Mouse (Mus musculus) embryonic facial prominence, embryonic 13.5 days (tissue): ENCODE results near the gene Frat1. TPM values are rescaled to one million over a fixed set of nuclear protein-coding genes. Genes with fewer than 3 reads are reported as not detected.
A peak's percentile ranks its signal among the peaks of the same experiment; 100 is the strongest.

Experiments used
- ATAC-seq: fragments of 200-750 bp; cut with Nextera tagmentation; 2 replicates; pipeline ENCODE4 v1.8.0; 2017; ENCODE audit warnings: low read depth; ENCODE audit not compliant: insufficient number of reproducible peaks, insufficient read depth, low FRiP score, low TSS enrichment
- H3K27ac ChIP-seq: fragments of 300-500 bp; sonication (generic); 2 replicates; pipeline ENCODE4 v1.5.1; 2015; ENCODE audit warnings: moderate library complexity, mild to moderate bottlenecking, inconsistent platforms
- H3K27me3 ChIP-seq: fragments of 300-500 bp; sonication (generic); 2 replicates; pipeline ENCODE4 v1.6.1; 2015; ENCODE audit warnings: mild to moderate bottlenecking, inconsistent platforms
- H3K36me3 ChIP-seq: fragments of 300-500 bp; sonication (generic); 2 replicates; pipeline ENCODE4 v1.6.1; 2015; ENCODE audit warnings: mild to moderate bottlenecking, inconsistent platforms
- H3K4me1 ChIP-seq: fragments of 300-500 bp; sonication (generic); 2 replicates; pipeline ENCODE4 v1.6.1; 2015; ENCODE audit warnings: inconsistent platforms
- H3K4me2 ChIP-seq: fragments of 300-500 bp; sonication (generic); 2 replicates; pipeline ENCODE4 v1.6.1; 2015; ENCODE audit warnings: moderate library complexity, mild to moderate bottlenecking, inconsistent platforms
- H3K4me3 ChIP-seq: fragments of 300-500 bp; sonication (generic); 2 replicates; pipeline ENCODE4 v1.5.1; 2015; ENCODE audit warnings: mild to moderate bottlenecking, inconsistent platforms
- H3K9ac ChIP-seq: fragments of 300-500 bp; sonication (generic); 2 replicates; pipeline ENCODE4 v1.6.1; 2015; ENCODE audit warnings: mild to moderate bottlenecking, inconsistent platforms
- H3K9me3 ChIP-seq: fragments of 300-500 bp; sonication (generic); 2 replicates; pipeline ENCODE4 v1.6.1; 2016; ENCODE audit warnings: inconsistent platforms
- WGBS: fragments of 180-500 bp; shearing (Covaris S2); methylation state at CpG from one replicate; pipeline ENCODE4 v1.1.7; 2015; ENCODE audit warnings: mixed read lengths; 5-methylcytosine and 5-hydroxymethylcytosine counted together
- polyA plus RNA-seq: library from polyadenylated mRNA; unstranded; fragments of >200 nt; fragmentation: Nextera tagmentation; extraction: Ambion mirVana; gene quantifications from 2 replicates; pipeline ENCODE4 v1.2.1, GENCODE M21; 2015

Gene Frat1
- polyA plus RNA-seq, 1 experiment from 2014 or later = 6.9 TPM

DNA sequence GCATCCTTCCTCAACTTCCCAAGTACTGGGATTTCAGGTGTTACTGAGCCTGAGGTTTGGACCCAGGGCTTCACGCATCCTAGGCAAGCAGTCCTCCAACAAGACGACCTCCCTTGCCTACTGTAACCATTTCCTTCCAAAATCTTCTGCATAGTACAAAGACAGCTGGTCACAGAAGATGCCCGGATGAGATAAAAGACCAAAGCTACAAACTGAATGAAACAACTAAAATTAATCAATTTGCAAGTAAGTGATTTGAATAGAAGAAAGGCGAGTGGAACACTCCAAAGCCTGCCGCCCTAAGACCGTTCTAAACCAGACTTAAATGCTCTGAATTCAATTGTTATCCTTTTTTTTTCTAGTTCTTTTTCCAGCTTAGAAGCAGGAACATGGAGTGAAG lies 5.6 kb downstream of the Frat1 start:
- H3K9ac ChIP-seq = no peak overlapping the region
- no peak for ATAC-seq
- peak overlapping the region; percentile 47; the same call in 1 of the 2 replicates for H3K4me2 ChIP-seq

DNA sequence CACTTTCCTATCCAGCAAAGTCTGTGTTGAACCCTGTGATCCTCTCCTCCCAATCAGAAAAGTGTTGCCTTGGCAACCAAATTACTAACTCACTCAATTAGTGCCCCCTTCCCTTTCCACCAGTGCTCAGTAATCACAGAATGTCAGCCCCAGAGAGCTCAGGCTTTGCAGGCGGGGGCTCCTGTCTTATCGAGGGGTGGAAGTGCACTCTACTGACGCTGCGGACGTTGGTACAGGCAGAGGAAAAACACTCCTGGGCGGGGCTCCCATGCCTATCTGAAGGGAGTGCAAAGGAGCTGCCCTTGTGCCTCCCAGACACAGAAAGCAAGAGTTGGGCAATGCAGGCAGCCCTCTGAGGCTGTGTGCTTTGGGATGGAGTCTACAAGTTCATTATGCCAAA lies 6.0 kb downstream of the Frat1 start:
- H3K4me2 ChIP-seq = peak overlapping the region; percentile 47
- H3K36me3 ChIP-seq = no peaks in the 10 kb centered on the region
- H3K27me3 ChIP-seq = peaks cover 31% of the 10 kb centered on the region
- H3K27ac ChIP-seq = 0 out of 2 replicates have a peak overlapping the region, but pooled peaks have one; percentile 51
- H3K4me1 ChIP-seq = peaks cover 27% of the 10 kb centered on the region
- peak overlapping the region; percentile 14; the same call in 1 of the 2 replicates for H3K4me3 ChIP-seq
- 2% methylated on average over 6 of the region's 6 CpGs for WGBS
- 0 out of 2 replicates have a peak overlapping the region, but pooled peaks have one; percentile 36 for H3K9ac ChIP-seq
- no peak for ATAC-seq
- no peaks in the 10 kb centered on the region for H3K9me3 ChIP-seq

More for the DNA sequence above, 5.6 kb downstream of the Frat1 start:
- no peak overlapping the region for H3K27ac ChIP-seq
- H3K27me3 ChIP-seq = peaks cover 35% of the 10 kb centered on the region
- peaks cover 32% of the 10 kb centered on the region for H3K4me1 ChIP-seq
- no peaks in the 10 kb centered on the region for H3K9me3 ChIP-seq
- 53% methylated on average over 6 of the region's 6 CpGs for WGBS
- H3K36me3 ChIP-seq = no peaks in the 10 kb centered on the region
- H3K4me3 ChIP-seq = no peak overlapping the region; the same call in 1 of the 2 replicates

GRCm38 (mm10) chr19:41836719-41837118 lies 6.9 kb downstream of the Frat1 start:
- Histone ChIP-seq H3K9me3 (no peaks in the 10 kb centered on the region), H3K27me3 (peaks cover 23% of the 10 kb centered on the region), H3K9ac (no peak overlapping the region), H3K27ac (no peak overlapping the region), H3K4me3 (no peak overlapping the region), H3K4me2 (no peak overlapping the region), H3K36me3 (no peaks in the 10 kb centered on the region), H3K4me1 (peaks cover 19% of the 10 kb centered on the region)
- no peak for ATAC-seq
- 59% methylated on average over 3 of the region's 3 CpGs for whole genome bisulfite sequencing

DNA sequence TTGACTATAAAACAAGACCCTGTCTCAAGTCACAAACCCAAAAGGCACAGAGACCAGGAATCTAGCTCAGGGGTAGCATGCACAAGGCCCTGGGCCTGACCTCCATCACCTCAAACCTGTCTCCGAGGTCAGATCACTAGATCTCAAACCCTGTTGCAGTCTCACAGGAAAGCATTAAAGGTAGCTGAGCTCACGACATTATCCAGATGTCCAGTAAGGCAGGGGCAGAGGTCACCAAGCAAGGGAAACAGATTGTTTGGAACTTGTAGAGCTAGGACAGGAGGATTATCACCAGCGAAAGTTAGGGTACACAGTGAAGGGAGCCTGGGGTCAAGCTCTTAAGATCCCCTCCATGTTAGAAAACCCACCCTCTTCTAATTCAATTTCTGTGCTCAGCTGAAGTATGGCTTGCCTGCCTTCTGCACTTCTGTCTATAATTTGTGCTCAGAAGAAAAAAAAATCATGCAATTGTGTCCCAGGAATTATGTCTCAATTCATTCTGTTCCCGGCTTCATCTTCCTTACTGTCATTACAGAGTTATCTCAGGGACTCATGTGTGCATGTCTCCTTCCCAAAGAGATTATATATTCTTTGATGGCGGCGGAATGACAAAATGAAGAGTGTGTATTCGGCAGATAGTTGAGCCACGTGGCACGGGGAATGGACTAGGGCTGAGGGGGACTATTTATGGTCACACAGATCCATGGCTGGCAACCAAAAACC lies 7.6 kb downstream of the Frat1 start:
- peaks cover 17% of the 10 kb centered on the region for H3K27me3 ChIP-seq
- WGBS = 61% methylated on average over 9 of the region's 9 CpGs
- H3K36me3 ChIP-seq = no peaks in the 10 kb centered on the region
- no peak for ATAC-seq
- 0 out of 2 replicates have a peak overlapping the region, but pooled peaks have one; percentile 32 for H3K9ac ChIP-seq
- H3K9me3 ChIP-seq = no peaks in the 10 kb centered on the region
- H3K4me3 ChIP-seq = no peak overlapping the region
- no peak overlapping the region; the same call in 1 of the 2 replicates for H3K27ac ChIP-seq
- peaks cover 15% of the 10 kb centered on the region for H3K4me1 ChIP-seq
- H3K4me2 ChIP-seq = no peak overlapping the region

DNA sequence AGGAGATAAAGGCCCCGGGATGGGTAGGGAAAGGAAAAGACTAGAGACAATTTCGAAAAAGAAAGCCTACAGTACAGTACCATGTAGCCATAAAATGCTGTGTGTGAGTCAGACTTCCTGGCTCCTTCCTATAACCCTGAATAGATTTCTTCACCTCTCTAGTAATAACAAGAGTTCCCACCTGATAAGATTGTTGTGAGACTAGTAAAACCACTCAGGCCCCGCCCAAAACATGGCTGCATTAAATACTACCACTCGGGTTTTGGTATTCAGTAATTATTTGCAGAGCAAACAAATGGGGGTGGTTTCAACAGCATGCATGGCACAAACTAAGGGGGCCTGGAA lies 8.1 kb downstream of the Frat1 start:
- Histone ChIP-seq H3K27ac (no peak overlapping the region; the same call in 1 of the 2 replicates), H3K4me2 (no peak overlapping the region; the same call in 1 of the 2 replicates), H3K4me3 (no peak overlapping the region), H3K9me3 (no peaks in the 10 kb centered on the region), H3K27me3 (peaks cover 12% of the 10 kb centered on the region), H3K36me3 (no peaks in the 10 kb centered on the region), H3K4me1 (peaks cover 12% of the 10 kb centered on the region), H3K9ac (no peak overlapping the region)
- WGBS = 62% methylated on average over 4 of the region's 4 CpGs
- no peak for ATAC-seq

DNA sequence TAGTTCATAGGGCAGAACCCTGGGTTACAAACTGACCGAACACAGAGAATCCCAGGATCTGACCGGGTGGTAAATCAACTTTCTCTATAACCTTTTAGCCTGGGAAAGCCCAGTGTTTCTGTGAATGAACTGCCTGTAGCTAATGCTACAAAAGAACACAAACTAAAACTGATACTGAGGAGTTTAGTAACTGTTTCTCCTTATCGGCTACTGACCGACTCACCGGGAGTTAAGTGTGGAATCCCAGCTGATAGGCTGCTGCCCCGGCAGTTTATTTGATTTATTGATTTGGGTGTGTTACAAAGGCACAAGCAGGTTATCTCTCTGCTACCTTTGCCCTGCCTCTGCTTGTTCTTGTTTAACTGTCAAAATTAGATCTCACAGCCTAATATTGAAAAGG lies 9.0 kb downstream of the Frat1 start:
- Histone ChIP-seq H3K4me2 (no peak overlapping the region), H3K27me3 (peaks cover 3% of the 10 kb centered on the region; the same call in 1 of the 2 replicates), H3K4me3 (no peak overlapping the region), H3K9ac (no peak overlapping the region), H3K36me3 (no peaks in the 10 kb centered on the region), H3K27ac (no peak overlapping the region), H3K4me1 (peaks cover 12% of the 10 kb centered on the region), H3K9me3 (no peaks in the 10 kb centered on the region)
- ATAC-seq = no peak
- WGBS = 82% methylated on average over 6 of the region's 6 CpGs

DNA sequence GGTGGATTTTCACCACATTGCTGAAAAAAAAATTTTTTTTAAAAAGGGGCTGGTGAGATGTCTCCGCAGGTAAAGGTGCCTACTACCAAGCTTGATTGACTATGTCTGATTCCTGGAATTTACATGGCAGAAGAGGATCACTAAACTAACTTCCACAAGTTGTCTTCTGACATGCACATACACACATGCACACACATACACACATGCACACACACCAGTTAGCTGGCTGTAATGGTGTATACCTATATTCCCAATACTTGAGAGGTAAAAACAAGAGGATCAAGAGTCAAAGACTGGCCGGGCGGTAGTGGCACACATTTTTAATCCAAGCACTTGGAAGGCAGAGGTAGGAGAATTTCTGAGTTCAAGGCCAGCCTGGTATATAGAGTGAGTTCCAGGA lies 9.9 kb downstream of the Frat1 start:
- no peaks in the 10 kb centered on the region for H3K9me3 ChIP-seq
- H3K36me3 ChIP-seq = no peaks in the 10 kb centered on the region
- no peaks in the 10 kb centered on the region for H3K27me3 ChIP-seq
- H3K27ac ChIP-seq = no peak overlapping the region
- no peak overlapping the region for H3K4me2 ChIP-seq
- no peak overlapping the region for H3K9ac ChIP-seq
- WGBS = 95% methylated on average over 3 of the region's 3 CpGs
- no peak overlapping the region for H3K4me3 ChIP-seq
- ATAC-seq = no peak
- H3K4me1 ChIP-seq = peaks cover 12% of the 10 kb centered on the region

DNA sequence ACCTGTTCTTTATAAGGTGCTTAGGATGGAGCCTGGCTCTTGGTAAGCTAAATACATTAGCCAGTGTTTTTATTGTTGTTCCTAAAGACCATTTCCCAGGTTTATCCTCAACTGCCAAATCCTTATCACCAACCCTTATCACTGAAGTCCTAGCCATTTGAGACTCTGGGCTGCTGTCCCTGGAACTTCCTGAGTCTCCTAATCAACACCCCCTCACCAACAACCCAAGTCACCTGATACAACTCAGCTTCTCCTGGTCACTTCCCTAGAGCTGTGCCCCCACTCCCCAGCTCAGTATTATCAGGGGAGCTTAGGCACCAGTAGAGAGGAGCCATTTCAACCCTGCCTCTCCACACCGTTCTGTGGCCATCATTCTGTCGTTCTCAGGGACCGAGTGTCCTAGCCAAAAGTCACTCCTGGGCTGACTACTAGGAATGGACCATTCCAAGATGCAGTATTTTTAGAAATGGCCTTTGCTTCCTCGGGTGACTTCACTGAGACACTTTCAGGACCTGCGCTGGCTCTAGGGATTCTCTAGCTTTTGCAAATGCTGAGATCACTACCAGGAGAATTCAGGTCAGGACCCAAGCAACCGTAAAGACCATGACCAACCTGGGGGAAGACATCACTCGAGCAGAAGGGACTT lies 11.5 kb downstream of the Frat1 start:
- H3K9me3 ChIP-seq = no peaks in the 10 kb centered on the region
- ATAC-seq = no peak
- 77% methylated on average over 7 of the region's 7 CpGs for WGBS
- H3K27me3 ChIP-seq = peaks cover 15% of the 10 kb centered on the region
- no peak overlapping the region for H3K27ac ChIP-seq
- no peaks in the 10 kb centered on the region for H3K36me3 ChIP-seq
- no peak overlapping the region for H3K4me3 ChIP-seq
- no peak overlapping the region for H3K4me2 ChIP-seq
- peaks cover 6% of the 10 kb centered on the region for H3K4me1 ChIP-seq
- no peak overlapping the region for H3K9ac ChIP-seq

- Histone ChIP-seq H3K27me3 (peaks cover 21% of the 10 kb centered on the region), H3K9ac (no peak overlapping the region), H3K4me1 (peaks cover 14% of the 10 kb centered on the region), H3K9me3 (no peaks in the 10 kb centered on the region), H3K4me3 (no peak overlapping the region), H3K27ac (no peak overlapping the region), H3K4me2 (no peak overlapping the region), H3K36me3 (no peaks in the 10 kb centered on the region)
- ATAC-seq = no peak
- WGBS = 81% methylated on average over 4 of the region's 4 CpGs
Observed at GRCm38 (mm10) chr19:41842196-41842595, 12.4 kb downstream of the Frat1 start.

DNA sequence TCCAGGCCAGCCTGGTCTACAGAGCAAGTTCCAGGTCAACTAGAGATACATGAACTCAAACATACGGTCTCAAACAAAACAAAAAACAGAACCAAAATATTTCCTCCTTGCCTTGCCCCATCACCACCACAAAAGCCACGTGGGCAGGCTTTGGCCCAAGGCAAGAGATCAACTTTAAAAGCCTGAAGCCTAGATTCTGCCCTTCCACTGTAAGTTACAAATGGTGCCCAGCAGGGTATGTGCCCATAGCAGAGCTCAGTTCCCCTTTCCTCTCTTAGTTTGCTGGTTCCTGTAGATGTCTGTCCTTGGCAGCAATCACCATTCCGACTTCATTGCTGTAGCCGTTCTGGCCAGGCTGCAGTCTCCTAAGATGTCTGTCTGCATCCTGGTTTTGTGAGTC lies 12.9 kb downstream of the Frat1 start:
- 78% methylated on average over 4 of the region's 4 CpGs for WGBS
- H3K9ac ChIP-seq = no peak overlapping the region
- H3K4me1 ChIP-seq = peaks cover 14% of the 10 kb centered on the region
- no peaks in the 10 kb centered on the region for H3K9me3 ChIP-seq
- H3K4me2 ChIP-seq = no peak overlapping the region
- no peak for ATAC-seq
- no peak overlapping the region for H3K4me3 ChIP-seq
- H3K27me3 ChIP-seq = peaks cover 21% of the 10 kb centered on the region
- no peak overlapping the region for H3K27ac ChIP-seq
- H3K36me3 ChIP-seq = no peaks in the 10 kb centered on the region

DNA sequence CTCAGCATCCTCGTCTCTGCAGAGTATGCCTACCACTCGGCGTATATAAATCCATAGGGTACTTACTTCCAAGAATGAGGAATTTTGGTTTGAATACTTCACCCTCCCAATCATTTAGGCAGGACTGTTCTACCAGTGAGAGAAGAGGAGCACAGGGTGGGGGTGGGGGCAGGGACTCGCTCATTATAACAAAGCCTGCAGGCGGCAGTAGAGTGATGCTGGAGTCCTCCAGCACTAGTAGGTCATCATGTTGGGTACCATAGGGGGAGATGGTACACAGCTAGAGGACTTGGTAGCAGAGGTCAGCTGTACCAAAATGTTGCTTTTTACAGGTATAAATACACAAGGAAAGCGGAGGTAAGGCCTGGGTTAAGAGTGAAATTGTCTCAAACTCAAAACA lies 14.6 kb downstream of the Frat1 start:
- H3K27me3 ChIP-seq = peaks cover 21% of the 10 kb centered on the region
- H3K9ac ChIP-seq = no peak overlapping the region
- H3K4me2 ChIP-seq = no peak overlapping the region
- H3K4me1 ChIP-seq = peaks cover 12% of the 10 kb centered on the region
- no peak overlapping the region for H3K4me3 ChIP-seq
- ATAC-seq = no peak
- H3K27ac ChIP-seq = no peak overlapping the region
- H3K9me3 ChIP-seq = no peaks in the 10 kb centered on the region
- 86% methylated on average over 6 of the region's 6 CpGs for WGBS
- H3K36me3 ChIP-seq = no peaks in the 10 kb centered on the region
